Mouse (Mus musculus) cortical plate, adult 2 months (tissue): ENCODE measurements at regions not wholly inside any gene's neighbourhood (a gene's known extent, or its start where the extent isn't known, plus 50 kb on each side); places are given as distances from the start of the nearest gene placed in this dataset.

Experiments used
- CTCF ChIP-seq: fragments of 200-500 bp; IDR thresholded peaks from 2 replicates; pipeline ENCODE4 v1.5.1; 2011; ENCODE audit warnings: mild to moderate bottlenecking, control low read depth, low read length; ENCODE audit not compliant: insufficient read depth; ENCODE audit errors: extremely low read depth
- POLR2A ChIP-seq: fragments of 200-500 bp; IDR thresholded peaks from 2 replicates; pipeline ENCODE4 v1.6.1; 2011; ENCODE audit warnings: mild to moderate bottlenecking, low read length, control low read depth; ENCODE audit not compliant: insufficient read depth; ENCODE audit errors: extremely low read depth

GRCm38 (mm10) chr10:43822615-43823014 is 78.9 kb downstream of the Qrsl1 start:
- no peak for TF ChIP-seq CTCF
- TF ChIP-seq POLR2A = no peak
